ENCODE assay signal across 15 mouse cellular contexts in the genomic region with DNA sequence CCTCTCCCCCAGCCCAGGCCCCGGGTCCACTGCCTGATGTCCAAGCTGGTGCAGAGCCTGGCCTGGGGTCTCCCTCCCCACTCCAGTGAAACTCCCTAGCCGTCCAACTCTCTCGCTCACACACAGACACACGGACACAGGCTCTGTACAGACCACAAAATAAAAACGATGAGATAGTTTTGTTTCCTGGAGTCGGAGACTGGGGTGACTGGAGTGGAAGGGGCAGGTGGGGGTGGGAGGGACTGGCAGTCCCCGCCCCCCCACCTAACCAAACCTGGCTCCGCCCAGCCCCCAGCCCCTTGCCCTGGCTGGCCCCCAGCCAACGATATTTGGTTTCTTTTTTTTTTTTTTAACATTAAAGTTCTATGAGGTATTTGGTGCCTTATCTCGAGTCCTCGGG. TPM values are rescaled to one million over a fixed set of nuclear protein-coding genes. Genes with fewer than 3 reads are reported as not detected.
DNase-seq lines count a peak whose midpoint lies in the region; ATAC-seq lines count a peak whose summit lies in the region.
"Had no signal": no experiment of that assay in that cellular context is flagged by ENCODE, and none has a peak within 500 bp of the region (broad histone marks: within the 10 kb centered on the region; RNA-seq: fewer than 3 reads in every experiment).

No protein-coding gene starts in this region.

- 22% methylated on average over 9 of the region's 11 CpGs for WGBS in hindbrain, embryonic 11.5 days
- 30% methylated on average over 11 of the region's 11 CpGs for WGBS in hindbrain, embryonic 16.5 days
- 30% methylated on average over 10 of the region's 11 CpGs for WGBS in neural tube, embryonic 11.5 days
- 46% methylated on average over 11 of the region's 11 CpGs for WGBS in neural tube, embryonic 15.5 days
- WGBS in embryonic facial prominence, embryonic 13.5 days: 21% methylated on average over 11 of the region's 11 CpGs

- H3K4me3 ChIP-seq in hindbrain, embryonic 11.5 days (ENCODE audit: low read depth, low read length): no peak overlapping the region
- no peak overlapping the region for H3K4me3 ChIP-seq in hindbrain, embryonic 16.5 days (ENCODE audit: low read length)
- H3K4me3 ChIP-seq in neural tube, embryonic 11.5 days (ENCODE audit: low read depth, low read length): no peak overlapping the region
- H3K4me3 ChIP-seq in neural tube, embryonic 15.5 days (replicated peaks): no peak overlapping the region
- H3K4me3 ChIP-seq in embryonic facial prominence, embryonic 13.5 days: 0 out of 2 replicates have a peak overlapping the region, but pooled peaks have one; percentile 1
- H3K4me3 ChIP-seq: left cerebral cortex, adult 2 months had no signal

- no peak for DNase-seq in hindbrain, embryonic 11.5 days (ENCODE audit: low spot score)
- DNase-seq in neural tube, embryonic 11.5 days (ENCODE audit: low spot score): peak; percentile 23
- no peak for DNase-seq in urinary bladder, postnatal 14 days (ENCODE audit: low spot score)
- no peak for DNase-seq in frontal cortex, postnatal 25 days (ENCODE audit: low spot score in 2 of 2)
- DNase-seq: cerebellum, postnatal 25 days; gastrocnemius, postnatal 14 days; kidney, postnatal 36 days; right cerebral cortex, adult 18-20 months; thymus, postnatal 4 days had no signal

- H3K27ac ChIP-seq in hindbrain, embryonic 11.5 days (ENCODE audit: low read depth, low read length): peak overlapping the region; percentile 48; the same call in 1 of the 2 replicates
- H3K27ac ChIP-seq in hindbrain, embryonic 16.5 days (ENCODE audit: low read depth, low read length): no peak overlapping the region
- H3K27ac ChIP-seq in neural tube, embryonic 11.5 days (ENCODE audit: low read depth, low read length): no peak overlapping the region
- H3K27ac ChIP-seq in neural tube, embryonic 15.5 days (replicated peaks): no peak overlapping the region
- H3K27ac ChIP-seq in embryonic facial prominence, embryonic 13.5 days: peak overlapping the region; percentile 11; the same call in 1 of the 2 replicates
- H3K27ac ChIP-seq: left cerebral cortex, adult 2 months had no signal

- no peak overlapping the region; the same call in 1 of the 2 replicates for H3K9ac ChIP-seq in hindbrain, embryonic 11.5 days (ENCODE audit: low read depth, low read length)
- H3K9ac ChIP-seq in hindbrain, embryonic 16.5 days (ENCODE audit: low read depth, low read length): no peak overlapping the region
- no peak overlapping the region for H3K9ac ChIP-seq in neural tube, embryonic 11.5 days (ENCODE audit: low read length)
- no peak overlapping the region for H3K9ac ChIP-seq in neural tube, embryonic 15.5 days (replicated peaks)
- H3K9ac ChIP-seq in embryonic facial prominence, embryonic 13.5 days: no peak overlapping the region

- no peak; the same call in none of the 2 replicates for ATAC-seq in hindbrain, embryonic 11.5 days (ENCODE audit: low FRiP score)
- ATAC-seq in hindbrain, embryonic 16.5 days: no peak
- ATAC-seq in neural tube, embryonic 11.5 days (ENCODE audit: insufficient read depth, low FRiP score, low TSS enrichment): no peak
- no peak for ATAC-seq in neural tube, embryonic 15.5 days (ENCODE audit: low FRiP score)
- no peak for ATAC-seq in embryonic facial prominence, embryonic 13.5 days (ENCODE audit: insufficient number of reproducible peaks, insufficient read depth, low FRiP score, low TSS enrichment, low read depth)
- ATAC-seq in megakaryocyte-erythroid progenitor cell, adult 5-6 weeks (replicated peaks; ENCODE audit: low FRiP score, low TSS enrichment, poor library complexity, severe bottlenecking): peak; percentile 51
- ATAC-seq: lung, postnatal 0 days had no signal

- no peaks in the 10 kb centered on the region for H3K27me3 ChIP-seq in hindbrain, embryonic 11.5 days (ENCODE audit: control insufficient read depth, insufficient read depth, low read length)
- no peaks in the 10 kb centered on the region for H3K27me3 ChIP-seq in hindbrain, embryonic 16.5 days (replicated peaks; ENCODE audit: control insufficient read depth, insufficient read depth, low read length)
- H3K27me3 ChIP-seq in neural tube, embryonic 11.5 days (ENCODE audit: control insufficient read depth, insufficient read depth, low read length): no peaks in the 10 kb centered on the region
- no peaks in the 10 kb centered on the region for H3K27me3 ChIP-seq in neural tube, embryonic 15.5 days (replicated peaks)
- peaks cover 4% of the 10 kb centered on the region; the same call in 1 of the 2 replicates for H3K27me3 ChIP-seq in embryonic facial prominence, embryonic 13.5 days

- no peaks in the 10 kb centered on the region for H3K9me3 ChIP-seq in hindbrain, embryonic 11.5 days (ENCODE audit: control insufficient read depth, low read length)
- no peaks in the 10 kb centered on the region for H3K9me3 ChIP-seq in hindbrain, embryonic 16.5 days (ENCODE audit: control insufficient read depth, low read length)
- no peaks in the 10 kb centered on the region for H3K9me3 ChIP-seq in neural tube, embryonic 11.5 days (ENCODE audit: control insufficient read depth, low read length)
- no peaks in the 10 kb centered on the region for H3K9me3 ChIP-seq in neural tube, embryonic 15.5 days (replicated peaks)
- no peaks in the 10 kb centered on the region for H3K9me3 ChIP-seq in embryonic facial prominence, embryonic 13.5 days

- H3K36me3 ChIP-seq in hindbrain, embryonic 11.5 days (ENCODE audit: control insufficient read depth, insufficient read depth, low read length): peaks cover 2% of the 10 kb centered on the region; the same call in 1 of the 2 replicates
- H3K36me3 ChIP-seq in hindbrain, embryonic 16.5 days (ENCODE audit: control insufficient read depth, insufficient read depth, low read length): 0 out of 2 replicates have a peak, but pooled peaks cover under 1% of the 10 kb centered on the region
- H3K36me3 ChIP-seq in neural tube, embryonic 11.5 days (ENCODE audit: control insufficient read depth, insufficient read depth, low read length): no peaks in the 10 kb centered on the region
- H3K36me3 ChIP-seq in neural tube, embryonic 15.5 days: peaks cover 26% of the 10 kb centered on the region
- H3K36me3 ChIP-seq in embryonic facial prominence, embryonic 13.5 days: peaks cover 23% of the 10 kb centered on the region

- H3K4me1 ChIP-seq in hindbrain, embryonic 11.5 days (replicated peaks; ENCODE audit: control insufficient read depth, insufficient read depth, low read length): peaks cover 8% of the 10 kb centered on the region; the same call in 1 of the 2 replicates
- no peaks in the 10 kb centered on the region for H3K4me1 ChIP-seq in hindbrain, embryonic 16.5 days (ENCODE audit: control insufficient read depth, insufficient read depth, low read depth, low read length)
- H3K4me1 ChIP-seq in neural tube, embryonic 11.5 days (ENCODE audit: control insufficient read depth, insufficient read depth, low read length): peaks cover 5% of the 10 kb centered on the region; the same call in 1 of the 2 replicates
- 0 out of 2 replicates have a peak, but pooled peaks cover 5% of the 10 kb centered on the region for H3K4me1 ChIP-seq in neural tube, embryonic 15.5 days
- H3K4me1 ChIP-seq in embryonic facial prominence, embryonic 13.5 days: peaks cover 27% of the 10 kb centered on the region

- no peak overlapping the region for H3K4me2 ChIP-seq in hindbrain, embryonic 11.5 days (replicated peaks; ENCODE audit: low read depth, low read length)
- H3K4me2 ChIP-seq in hindbrain, embryonic 16.5 days (ENCODE audit: low read length): no peak overlapping the region
- H3K4me2 ChIP-seq in neural tube, embryonic 11.5 days (ENCODE audit: low read depth): no peak overlapping the region
- no peak overlapping the region for H3K4me2 ChIP-seq in neural tube, embryonic 15.5 days
- H3K4me2 ChIP-seq in embryonic facial prominence, embryonic 13.5 days: peak overlapping the region; percentile 32

RNA-seq across cellular contexts. Expression of a gene that starts 16.6 kb away (rescaled TPM):
- polyA plus RNA-seq in hindbrain, embryonic 11.5 days (2014; fragmentation: Nextera tagmentation; extraction: Ambion mirVana): 17.9 and 19.9 TPM in 2 replicates
- polyA plus RNA-seq in hindbrain, embryonic 16.5 days (2015; fragmentation: Nextera tagmentation; extraction: Ambion mirVana): 30.0 and 39.7 TPM in 2 replicates
- polyA plus RNA-seq in neural tube, embryonic 11.5 days (2014; fragmentation: Nextera tagmentation; extraction: Ambion mirVana): 29.3 and 29.6 TPM in 2 replicates
- 31.6 TPM in 2 replicates for polyA plus RNA-seq in neural tube, embryonic 15.5 days (2015; fragmentation: Nextera tagmentation; extraction: Ambion mirVana)
- 33.7 and 36.3 TPM in 2 replicates for polyA plus RNA-seq in embryonic facial prominence, embryonic 13.5 days (2015; fragmentation: Nextera tagmentation; extraction: Ambion mirVana)
- total RNA-seq in megakaryocyte-erythroid progenitor cell, adult 5-6 weeks (2014; fragmentation: Nextera tagmentation): 12.0 and 18.6 TPM in 2 replicates
- total RNA-seq in megakaryocyte-erythroid progenitor cell, adult 5-6 weeks (2017): 3.7 and 6.9 TPM in 2 replicates

RNA-seq across cellular contexts. Expression of a gene that starts 16.8 kb away (rescaled TPM):
- 8.9 and 14.4 TPM in 2 replicates for polyA plus RNA-seq in hindbrain, embryonic 11.5 days (2014; fragmentation: Nextera tagmentation; extraction: Ambion mirVana)
- 12.5 and 15.8 TPM in 2 replicates for polyA plus RNA-seq in hindbrain, embryonic 16.5 days (2015; fragmentation: Nextera tagmentation; extraction: Ambion mirVana)
- 8.9 and 9.6 TPM in 2 replicates for polyA plus RNA-seq in neural tube, embryonic 11.5 days (2014; fragmentation: Nextera tagmentation; extraction: Ambion mirVana)
- polyA plus RNA-seq in neural tube, embryonic 15.5 days (2015; fragmentation: Nextera tagmentation; extraction: Ambion mirVana): 14.9 and 17.8 TPM in 2 replicates
- polyA plus RNA-seq in embryonic facial prominence, embryonic 13.5 days (2015; fragmentation: Nextera tagmentation; extraction: Ambion mirVana): 9.8 and 11.2 TPM in 2 replicates
- total RNA-seq in megakaryocyte-erythroid progenitor cell, adult 5-6 weeks (2014; fragmentation: Nextera tagmentation): 20.9 and 31.7 TPM in 2 replicates
- 0.23 and 6.4 TPM in 2 replicates for total RNA-seq in megakaryocyte-erythroid progenitor cell, adult 5-6 weeks (2017)

Comparison
In these comparisons a context has a peak if more than half of its experiments do, and no peak if none do; other contexts are left out.
1. H3K27ac ChIP-seq: peak in hindbrain, embryonic 11.5 days (single experiment) and embryonic facial prominence, embryonic 13.5 days (single experiment); none in hindbrain, embryonic 16.5 days (single experiment), neural tube, embryonic 11.5 days (single experiment) and neural tube, embryonic 15.5 days (single experiment).